Mouse (Mus musculus) ES-CJ7 (cell line): ENCODE measurements around the gene Tmem212.
"Not testable (repeated sequence)": the region's sequence is repeated elsewhere in the genome, so short reads cannot be mapped to it uniquely, and the experiment has no call there.

ENCODE experiments used
- DNase-seq: peaks from one replicate; pipeline ENCODE4 v3.0.0; 2011; ENCODE audit warnings: low read depth, low spot score

Tmem212 gene

GRCm38 (mm10) chr3:27896318-27896892 lies at the start of gene Tmem212:
TSS of gene Tmem212 (minus strand) at chr3:27896368.
- no peak for DNase-seq

- DNase-seq = not testable (repeated sequence)
Measured at GRCm38 (mm10) chr3:27945397-27945796, 49.2 kb upstream of the Tmem212 start.

- DNase-seq = no peak
Measured at GRCm38 (mm10) chr3:27942991-27943390, 46.8 kb upstream of the Tmem212 start.

- no peak for DNase-seq
Measured at GRCm38 (mm10) chr3:27941634-27942033, 45.5 kb upstream of the Tmem212 start.

GRCm38 (mm10) chr3:27938381-27939323 lies 42.5 kb upstream of the Tmem212 start, which contains the start of gene Pld1:
TSS of gene Pld1 (plus strand) at chr3:27938695.
- DNase-seq = peak; percentile 23

- no peak for DNase-seq
Measured at GRCm38 (mm10) chr3:27937144-27938110, 41.3 kb upstream of the Tmem212 start.

- peak; percentile 40 for DNase-seq
Measured at GRCm38 (mm10) chr3:27936731-27937130, 40.6 kb upstream of the Tmem212 start.

- peak; percentile 94 for DNase-seq
Measured at GRCm38 (mm10) chr3:27935644-27936043, 39.5 kb upstream of the Tmem212 start.

- no peak for DNase-seq
Measured at GRCm38 (mm10) chr3:27932391-27932790, 36.2 kb upstream of the Tmem212 start.

GRCm38 (mm10) chr3:27929219-27929618 lies 33.1 kb upstream of the Tmem212 start:
- DNase-seq = no peak

- no peak for DNase-seq
Measured at GRCm38 (mm10) chr3:27924037-27924436, 27.9 kb upstream of the Tmem212 start.

GRCm38 (mm10) chr3:27921268-27922020 lies 25.3 kb upstream of the Tmem212 start:
- peak; percentile 32 for DNase-seq

GRCm38 (mm10) chr3:27918656-27919436 lies 22.7 kb upstream of the Tmem212 start:
- no peak for DNase-seq

GRCm38 (mm10) chr3:27909016-27909415 lies 12.8 kb upstream of the Tmem212 start:
- no peak for DNase-seq

- DNase-seq = no peak
Measured at GRCm38 (mm10) chr3:27908316-27908715, 12.1 kb upstream of the Tmem212 start.

GRCm38 (mm10) chr3:27907301-27907700 lies 11.1 kb upstream of the Tmem212 start:
- no peak for DNase-seq

GRCm38 (mm10) chr3:27906647-27907209 lies 10.6 kb upstream of the Tmem212 start:
- no peak for DNase-seq

- DNase-seq = no peak
Measured at GRCm38 (mm10) chr3:27904659-27905330, 8.6 kb upstream of the Tmem212 start.

GRCm38 (mm10) chr3:27901846-27902245 lies 5.7 kb upstream of the Tmem212 start:
- peak; percentile 64 for DNase-seq
